Mouse (Mus musculus) myocyte (in vitro differentiated cells): ENCODE data around the gene Cnot8. TPM values are rescaled to one million over a fixed set of nuclear protein-coding genes. Genes with fewer than 3 reads are reported as not detected.

Experiments used
- H3K27me3 ChIP-seq: one replicate; pipeline ENCODE4 v1.6.1; 2011; ENCODE audit not compliant: control insufficient read depth, insufficient read depth, insufficient read length
- H3K36me3 ChIP-seq: one replicate; pipeline ENCODE4 v1.6.1; 2011; ENCODE audit not compliant: control insufficient read depth, insufficient read depth
- H3K4me2 ChIP-seq: one replicate; pipeline ENCODE4 v1.6.1; 2011; ENCODE audit warnings: low read depth, control low read depth
- H3K4me3 ChIP-seq: one replicate; pipeline ENCODE4 v1.5.1; 2011; ENCODE audit warnings: mild to moderate bottlenecking, control low read depth, moderate library complexity
- H3K79me2 ChIP-seq: one replicate; pipeline ENCODE4 v1.6.1; 2011; ENCODE audit not compliant: control insufficient read depth, insufficient read depth
- H3ac ChIP-seq: one replicate; pipeline ENCODE4 v1.6.1; 2011; ENCODE audit not compliant: control insufficient read depth, insufficient read length
- CEBPB ChIP-seq: IDR thresholded peaks from 2 replicates; pipeline ENCODE4 v1.6.1; 2011; ENCODE audit warnings: mild to moderate bottlenecking, moderate library complexity; ENCODE audit not compliant: poor library complexity, insufficient read depth, severe bottlenecking
- E2F4 ChIP-seq: IDR thresholded peaks from one replicate; pipeline ENCODE4 v1.6.1; 2011; ENCODE audit warnings: mild to moderate bottlenecking, control low read depth, moderate library complexity; ENCODE audit not compliant: insufficient read depth
- MAX ChIP-seq: IDR thresholded peaks from one replicate; pipeline ENCODE4 v1.6.1; 2011; ENCODE audit warnings: low read depth, mild to moderate bottlenecking, control low read depth
- MYOD1 ChIP-seq, 3 experiments: IDR thresholded peaks; one replicate each; pipeline ENCODE4 v1.6.1; 2011; ENCODE audit warnings: control low read depth in 2 of 3, low read depth in 2 of 3, mild to moderate bottlenecking in 2 of 3, moderate library complexity in 1 of 3; ENCODE audit not compliant: insufficient read length in 2 of 3, control insufficient read depth in 1 of 3
- MYOG ChIP-seq, 3 experiments: IDR thresholded peaks; one replicate each; pipeline ENCODE4 v1.6.1; 2011; ENCODE audit warnings: control low read depth in 2 of 3, low read depth in 2 of 3, mild to moderate bottlenecking in 2 of 3; ENCODE audit not compliant: insufficient read length in 2 of 3, control insufficient read depth in 1 of 3, insufficient read depth in 1 of 3
- POLR2A ChIP-seq: IDR thresholded peaks from one replicate; pipeline ENCODE4 v1.6.1; 2011; ENCODE audit warnings: low read depth, mild to moderate bottlenecking, control low read depth, moderate library complexity; ENCODE audit not compliant: insufficient read length
- POLR2AphosphoS2 ChIP-seq: IDR thresholded peaks from one replicate; pipeline ENCODE4 v1.6.1; 2011; ENCODE audit warnings: low read depth, control low read depth; ENCODE audit not compliant: insufficient read length
- REST ChIP-seq: IDR thresholded peaks from one replicate; pipeline ENCODE4 v1.6.1; 2011; ENCODE audit warnings: mild to moderate bottlenecking, control low read depth, moderate library complexity; ENCODE audit not compliant: insufficient read depth, insufficient read length
- SRF ChIP-seq: IDR thresholded peaks from one replicate; pipeline ENCODE4 v1.6.1; 2011; ENCODE audit warnings: low read depth; ENCODE audit not compliant: control insufficient read depth, insufficient read length
- TCF12 ChIP-seq: IDR thresholded peaks from one replicate; pipeline ENCODE4 v1.6.1; 2011; ENCODE audit warnings: mild to moderate bottlenecking, control low read depth; ENCODE audit not compliant: poor library complexity, insufficient read depth, severe bottlenecking
- TCF3 ChIP-seq: IDR thresholded peaks from one replicate; pipeline ENCODE4 v1.6.1; 2011; ENCODE audit warnings: low read depth, control low read depth; ENCODE audit not compliant: insufficient read length
- USF1 ChIP-seq: IDR thresholded peaks from one replicate; pipeline ENCODE4 v1.6.1; 2011; ENCODE audit warnings: low read depth, mild to moderate bottlenecking, control low read depth, moderate library complexity
- polyA plus RNA-seq: library from polyadenylated mRNA; unstranded; fragments of >200 nt; fragmentation: generic; extraction: Trizol; gene quantifications from one replicate; pipeline ENCODE4 v1.2.1, GENCODE M21; 2012; ENCODE audit warnings: missing spikeins

Cnot8 gene
- polyA plus RNA-seq, 1 experiment, result 51.2 TPM

- H3K4me2 ChIP-seq, result no peak overlapping the region
- no peak overlapping the region for H3ac ChIP-seq
- no peak overlapping the region for H3K4me3 ChIP-seq
- peaks cover 28% of the 10 kb centered on the region for H3K36me3 ChIP-seq
- H3K27me3 ChIP-seq, result no peaks in the 10 kb centered on the region
- no peak for TF ChIP-seq POLR2AphosphoS2
- TF ChIP-seq MAX, result no peak
- no peak for TF ChIP-seq E2F4
- no peak for TF ChIP-seq POLR2A
- TF ChIP-seq TCF12, result no peak
- TF ChIP-seq TCF3, result no peak
- TF ChIP-seq MYOG (IDR thresholded peaks at IDR 0.05; ENCODE audit: control insufficient read depth in 1 of 3, insufficient read depth in 1 of 3, insufficient read length in 2 of 3, low read depth in 2 of 3), result no peak
- TF ChIP-seq REST, result no peak
- no peak for TF ChIP-seq CEBPB
- TF ChIP-seq SRF, result no peak
- no peak for TF ChIP-seq MYOD1 (IDR thresholded peaks at IDR 0.05; ENCODE audit: control insufficient read depth in 1 of 3, insufficient read length in 2 of 3, low read depth in 2 of 3)
- no peak for TF ChIP-seq USF1
- no peaks in the 10 kb centered on the region for H3K79me2 ChIP-seq
Observed at GRCm38 (mm10) chr11:58129302-58129843, 25.4 kb downstream of the Cnot8 start.

DNA sequence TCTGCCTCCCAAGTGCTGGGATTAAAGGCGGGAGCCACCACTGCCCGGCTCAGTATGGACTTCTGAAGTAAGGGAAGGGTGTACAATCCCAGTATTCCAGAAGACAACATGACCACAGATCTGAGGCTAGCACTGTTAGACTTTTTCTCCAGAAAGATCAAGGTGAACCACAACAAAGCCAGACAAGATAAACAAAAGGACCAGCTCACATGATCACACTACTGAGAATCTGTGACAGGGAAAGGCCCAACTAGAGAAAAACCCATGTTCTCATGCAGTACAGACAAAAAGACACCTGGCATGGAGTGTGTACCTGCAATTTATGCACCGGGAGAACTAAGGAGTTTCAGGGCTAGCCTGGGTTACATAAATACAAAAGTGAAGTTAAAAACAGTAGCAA lies 28.1 kb downstream of the Cnot8 start:
- Histone ChIP-seq H3K27me3 (no peaks in the 10 kb centered on the region), H3ac (no peak overlapping the region), H3K36me3 (peaks cover 32% of the 10 kb centered on the region), H3K4me2 (no peak overlapping the region), H3K79me2 (no peaks in the 10 kb centered on the region), H3K4me3 (no peak overlapping the region)
- TF ChIP-seq USF1, result no peak
- no peak for TF ChIP-seq REST
- TF ChIP-seq POLR2A, result no peak
- TF ChIP-seq POLR2AphosphoS2, result no peak
- TF ChIP-seq TCF12, result no peak
- no peak for TF ChIP-seq SRF
- no peak for TF ChIP-seq MAX
- TF ChIP-seq MYOG (IDR thresholded peaks at IDR 0.05; ENCODE audit: control insufficient read depth in 1 of 3, insufficient read depth in 1 of 3, insufficient read length in 2 of 3, low read depth in 2 of 3), result no peak
- TF ChIP-seq MYOD1 (IDR thresholded peaks at IDR 0.05; ENCODE audit: control insufficient read depth in 1 of 3, insufficient read length in 2 of 3, low read depth in 2 of 3), result no peak
- TF ChIP-seq E2F4, result no peak
- no peak for TF ChIP-seq CEBPB
- no peak for TF ChIP-seq TCF3

DNA sequence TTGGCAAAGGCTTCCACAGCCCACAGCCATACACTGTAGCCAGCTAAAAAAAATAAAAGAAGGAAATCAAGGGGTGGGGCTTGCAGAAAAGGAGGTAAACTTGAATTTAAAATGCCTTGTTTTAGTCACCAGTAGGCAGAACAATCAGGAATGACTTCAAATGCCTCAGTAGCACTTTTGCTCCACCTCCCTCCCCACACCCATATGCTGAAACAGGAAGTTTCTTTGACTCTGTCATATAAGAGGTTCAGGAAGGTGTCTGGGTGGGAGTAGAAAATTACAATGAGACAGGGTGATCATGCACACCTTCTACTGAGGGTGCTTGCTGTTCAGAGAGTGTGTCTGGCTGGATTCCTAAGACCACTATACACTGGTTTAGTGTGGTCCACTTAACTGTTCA lies 30.9 kb downstream of the Cnot8 start:
- peaks cover 46% of the 10 kb centered on the region for H3K36me3 ChIP-seq
- H3K4me2 ChIP-seq, result no peak overlapping the region
- H3K27me3 ChIP-seq, result no peaks in the 10 kb centered on the region
- TF ChIP-seq POLR2AphosphoS2, result no peak
- no peaks in the 10 kb centered on the region for H3K79me2 ChIP-seq
- no peak overlapping the region for H3K4me3 ChIP-seq
- no peak overlapping the region for H3ac ChIP-seq

DNA sequence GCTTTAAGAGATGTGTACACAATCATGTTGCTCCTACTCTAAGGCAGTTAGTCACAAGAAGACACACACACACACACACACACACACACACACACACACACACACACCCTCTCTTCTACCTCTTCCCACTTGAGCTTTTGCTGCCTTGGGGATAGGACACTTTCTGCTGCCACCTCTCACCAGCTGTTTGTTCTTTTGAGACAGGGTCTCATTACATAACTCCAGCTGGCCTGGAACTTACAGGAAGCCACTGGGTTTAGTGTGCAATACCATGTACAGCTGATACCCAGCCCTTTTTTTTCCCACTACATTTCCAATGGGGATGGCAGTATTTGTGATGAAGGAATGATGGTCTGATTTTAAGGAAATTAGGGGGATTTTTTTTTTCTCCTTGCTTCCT lies 31.3 kb downstream of the Cnot8 start:
- TF ChIP-seq MAX, result no peak
- no peak for TF ChIP-seq SRF
- no peak for TF ChIP-seq MYOD1 (IDR thresholded peaks at IDR 0.05; ENCODE audit: control insufficient read depth in 1 of 3, insufficient read length in 2 of 3, low read depth in 2 of 3)
- TF ChIP-seq REST, result no peak
- TF ChIP-seq POLR2A, result no peak
- no peak for TF ChIP-seq TCF3
- no peak for TF ChIP-seq USF1
- TF ChIP-seq MYOG (IDR thresholded peaks at IDR 0.05; ENCODE audit: control insufficient read depth in 1 of 3, insufficient read depth in 1 of 3, insufficient read length in 2 of 3, low read depth in 2 of 3), result no peak
- TF ChIP-seq E2F4, result no peak
- TF ChIP-seq POLR2AphosphoS2, result no peak
- peaks cover 50% of the 10 kb centered on the region for H3K36me3 ChIP-seq
- H3K27me3 ChIP-seq, result no peaks in the 10 kb centered on the region
- H3K4me3 ChIP-seq, result no peak overlapping the region
- no peak overlapping the region for H3ac ChIP-seq
- H3K4me2 ChIP-seq, result no peak overlapping the region
- no peaks in the 10 kb centered on the region for H3K79me2 ChIP-seq

- no peak for TF ChIP-seq REST
- no peak for TF ChIP-seq TCF12
- no peak for TF ChIP-seq SRF
- no peak for TF ChIP-seq MAX
- no peak for TF ChIP-seq E2F4
- no peak for TF ChIP-seq CEBPB
- TF ChIP-seq POLR2A, result no peak
- no peak for TF ChIP-seq MYOG (IDR thresholded peaks at IDR 0.05; ENCODE audit: control insufficient read depth in 1 of 3, insufficient read depth in 1 of 3, insufficient read length in 2 of 3, low read depth in 2 of 3)
- no peak for TF ChIP-seq MYOD1 (IDR thresholded peaks at IDR 0.05; ENCODE audit: control insufficient read depth in 1 of 3, insufficient read length in 2 of 3, low read depth in 2 of 3)
- peaks cover 54% of the 10 kb centered on the region for H3K36me3 ChIP-seq
- no peak overlapping the region for H3K4me3 ChIP-seq
- no peaks in the 10 kb centered on the region for H3K79me2 ChIP-seq
- H3ac ChIP-seq, result no peak overlapping the region
- no peak overlapping the region for H3K4me2 ChIP-seq
- H3K27me3 ChIP-seq, result no peaks in the 10 kb centered on the region
Observed at GRCm38 (mm10) chr11:58136677-58137076, 32.7 kb downstream of the Cnot8 start.
